Mouse (Mus musculus) MEL (cell line): ENCODE data around the gene Rab38. TPM values are rescaled to one million over a fixed set of nuclear protein-coding genes. Genes with fewer than 3 reads are reported as not detected.

Experiments used
- DNase-seq: peaks from one replicate; pipeline ENCODE4 v3.0.0; 2011; ENCODE audit warnings: low read depth, low spot score
- H3K27ac ChIP-seq: 2 replicates; pipeline ENCODE4 v1.5.1; 2012; ENCODE audit warnings: low read depth, mild to moderate bottlenecking, control low read depth, low read length, moderate library complexity; ENCODE audit not compliant: control insufficient read depth
- H3K27me3 ChIP-seq, 2 experiments: fragments of 150-350 bp in 1 of 2; sonication (generic) in 1 of 2; 2 replicates each; pipeline ENCODE4 v1.6.1; 2012; ENCODE audit warnings: low read length in 2 of 2, mild to moderate bottlenecking in 2 of 2, improper control_type of control experiment in 1 of 2, moderate library complexity in 1 of 2; ENCODE audit not compliant: insufficient read depth in 2 of 2, control insufficient read depth in 1 of 2
- H3K36me3 ChIP-seq, 2 experiments: 2 replicates each; pipeline ENCODE4 v1.6.1; 2012 to 2014; ENCODE audit warnings: low read length in 2 of 2, improper control_type of control experiment in 1 of 2, inconsistent platforms in 1 of 2, mild to moderate bottlenecking in 1 of 2; ENCODE audit not compliant: insufficient read depth in 2 of 2, control insufficient read depth in 1 of 2
- H3K4me1 ChIP-seq, 2 experiments: fragments of 150-350 bp in 1 of 2; sonication (generic) in 1 of 2; 2 replicates each; pipeline ENCODE4 v1.6.1; 2012; ENCODE audit warnings: low read length in 2 of 2, improper control_type of control experiment in 1 of 2, mild to moderate bottlenecking in 1 of 2; ENCODE audit not compliant: insufficient read depth in 2 of 2, control insufficient read depth in 1 of 2
- H3K4me3 ChIP-seq, 2 experiments: fragments of 150-350 bp in 1 of 2; sonication (generic) in 1 of 2; 2 replicates each; pipeline ENCODE4 v1.5.1; 2012; ENCODE audit warnings: low read depth in 2 of 2, low read length in 2 of 2, mild to moderate bottlenecking in 2 of 2, moderate library complexity in 2 of 2, control low read depth in 1 of 2, improper control_type of control experiment in 1 of 2; ENCODE audit not compliant: control insufficient read depth in 1 of 2, insufficient read depth in 1 of 2
- H3K79me2 ChIP-seq: 2 replicates; pipeline ENCODE4 v1.6.1; 2012; ENCODE audit warnings: mild to moderate bottlenecking, low read length, moderate library complexity; ENCODE audit not compliant: control insufficient read depth, poor library complexity, insufficient read depth
- H3K9ac ChIP-seq: 2 replicates; pipeline ENCODE4 v1.6.1; 2012; ENCODE audit warnings: low read depth, mild to moderate bottlenecking, control low read depth, low read length, moderate library complexity; ENCODE audit not compliant: control insufficient read depth, poor library complexity, severe bottlenecking
- H3K9me3 ChIP-seq: fragments of 150-350 bp; sonication (generic); replicated peaks from 2 replicates; pipeline ENCODE4 v1.6.1; 2012; ENCODE audit warnings: mild to moderate bottlenecking, low read length, improper control_type of control experiment, moderate library complexity; ENCODE audit not compliant: insufficient read depth
- BHLHE40 ChIP-seq: IDR thresholded peaks from 2 replicates; pipeline ENCODE4 v1.6.1; 2012; ENCODE audit warnings: low read depth, mild to moderate bottlenecking, inconsistent platforms, low read length, improper control_type of control experiment, borderline replicate concordance
- E2F4 ChIP-seq: IDR thresholded peaks from 2 replicates; pipeline ENCODE4 v1.6.1; 2011; ENCODE audit warnings: low read depth, low read length, improper control_type of control experiment, borderline replicate concordance
- ETS1 ChIP-seq: IDR thresholded peaks from 2 replicates; pipeline ENCODE4 v1.6.1; 2012; ENCODE audit warnings: low read depth, mild to moderate bottlenecking, inconsistent platforms, low read length, improper control_type of control experiment, moderate library complexity
- GABPA ChIP-seq: IDR thresholded peaks from 2 replicates; pipeline ENCODE4 v1.6.1; 2012; ENCODE audit warnings: low read depth, mild to moderate bottlenecking, inconsistent platforms, low read length, improper control_type of control experiment, moderate library complexity
- GATA1 ChIP-seq: IDR thresholded peaks from 2 replicates; pipeline ENCODE4 v1.6.1; 2011; ENCODE audit warnings: low read depth, low read length, improper control_type of control experiment
- MXI1 ChIP-seq: IDR thresholded peaks from 2 replicates; pipeline ENCODE4 v1.6.1; 2011; ENCODE audit warnings: mild to moderate bottlenecking, low read depth, low read length, improper control_type of control experiment
- MYB ChIP-seq: IDR thresholded peaks from 2 replicates; pipeline ENCODE4 v1.6.1; 2011; ENCODE audit warnings: mild to moderate bottlenecking, low read depth, low read length, improper control_type of control experiment
- MYC ChIP-seq: IDR thresholded peaks from 2 replicates; pipeline ENCODE4 v1.6.1; 2011; ENCODE audit warnings: low read depth, mild to moderate bottlenecking, low read length, improper control_type of control experiment, moderate library complexity
- NELFE ChIP-seq: IDR thresholded peaks from 2 replicates; pipeline ENCODE4 v1.6.1; 2011; ENCODE audit warnings: low read depth, low read length, improper control_type of control experiment
- NRF1 ChIP-seq: IDR thresholded peaks from 2 replicates; pipeline ENCODE4 v1.6.1; 2014; ENCODE audit warnings: low read depth, mild to moderate bottlenecking, inconsistent platforms, low read length, improper control_type of control experiment, moderate library complexity; ENCODE audit not compliant: poor library complexity, insufficient read depth, severe bottlenecking
- POLR2A ChIP-seq, 2 experiments: IDR thresholded peaks; 2 replicates each; pipeline ENCODE4 v1.6.1; 2011 to 2012; ENCODE audit warnings: low read length in 2 of 2, mild to moderate bottlenecking in 2 of 2, control low read depth in 1 of 2, improper control_type of control experiment in 1 of 2, low read depth in 1 of 2, moderate library complexity in 1 of 2; ENCODE audit not compliant: control insufficient read depth in 1 of 2, insufficient read depth in 1 of 2, poor library complexity in 1 of 2
- RCOR1 ChIP-seq: IDR thresholded peaks from 2 replicates; pipeline ENCODE4 v1.6.1; 2012; ENCODE audit warnings: low read depth, mild to moderate bottlenecking, inconsistent platforms, low read length, improper control_type of control experiment
- SIN3A ChIP-seq: IDR thresholded peaks from 2 replicates; pipeline ENCODE4 v1.6.1; 2012; ENCODE audit warnings: low read length, improper control_type of control experiment, inconsistent platforms
- SMC3 ChIP-seq: IDR thresholded peaks from 2 replicates; pipeline ENCODE4 v1.6.1; 2011; ENCODE audit warnings: low read depth, low read length, improper control_type of control experiment
- UBTF ChIP-seq: IDR thresholded peaks from 2 replicates; pipeline ENCODE4 v1.6.1; 2012; ENCODE audit warnings: low read depth, mild to moderate bottlenecking, inconsistent platforms, low read length, improper control_type of control experiment, moderate library complexity, borderline replicate concordance; ENCODE audit not compliant: insufficient read depth
- USF2 ChIP-seq, 2 experiments: IDR thresholded peaks; 2 replicates each; pipeline ENCODE4 v1.6.1; 2011 to 2012; ENCODE audit warnings: improper control_type of control experiment in 2 of 2, low read length in 2 of 2, borderline replicate concordance in 1 of 2, inconsistent platforms in 1 of 2, low read depth in 1 of 2, mild to moderate bottlenecking in 1 of 2; ENCODE audit not compliant: insufficient read depth in 1 of 2
- ZMIZ1 ChIP-seq: IDR thresholded peaks from 2 replicates; pipeline ENCODE4 v1.6.1; 2012; ENCODE audit warnings: low read depth, mild to moderate bottlenecking, inconsistent platforms, low read length, improper control_type of control experiment, moderate library complexity
- ZNF384 ChIP-seq: IDR thresholded peaks from 2 replicates; pipeline ENCODE4 v1.6.1; 2012; ENCODE audit warnings: low read depth, mild to moderate bottlenecking, inconsistent platforms, low read length, improper control_type of control experiment
- polyA plus RNA-seq, 2 experiments: library from polyadenylated mRNA; stranded (reverse) in 1 of 2; unstranded in 1 of 2; fragments of >175 nt in 1 of 2; fragments of >200 nt in 1 of 2; gene quantifications; 2 replicates each; pipeline versions ENCODE4 v1.2.1 to v1.2.4; 2012; ENCODE audit warnings: low replicate concordance in 2 of 2, low read depth in 1 of 2; ENCODE audit not compliant: insufficient read length in 2 of 2, insufficient read depth in 1 of 2, missing spikeins in 1 of 2
- total RNA-seq: library from RNA; depleted of rRNA; stranded (reverse); fragments of 300-350 nt; gene quantifications from 2 replicates; pipeline ENCODE4 v1.2.3, GENCODE M21; 2012

Gene Rab38
- total and polyA plus RNA-seq, 3 experiments = 11.2 to 19.9 TPM; not detected in 1

DNA sequence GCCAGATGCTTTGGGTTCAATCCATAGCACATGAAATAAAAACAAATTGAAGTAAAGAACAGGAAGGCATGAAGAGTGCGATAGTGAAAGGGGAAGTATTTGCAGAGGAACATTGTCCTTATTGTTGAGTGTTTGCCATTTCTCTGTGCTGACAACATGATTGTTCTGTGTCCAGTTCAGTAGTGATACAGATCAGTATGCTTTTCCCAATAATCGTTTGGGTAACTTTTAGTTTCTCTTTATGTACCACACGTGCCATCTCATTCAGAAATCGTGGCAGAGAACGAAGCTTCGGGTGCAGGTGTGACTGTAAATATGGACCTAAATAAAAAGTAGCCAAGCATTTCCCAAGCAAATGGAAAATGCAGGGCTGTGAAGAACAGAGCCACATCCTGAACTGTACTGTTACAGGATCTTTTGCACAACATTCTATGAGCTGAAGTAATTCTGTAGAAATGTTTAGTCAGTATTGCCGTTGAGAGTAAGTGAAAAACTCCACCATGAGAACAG, 52.1 kb downstream of the Rab38 start (continued):
- no peak for TF ChIP-seq E2F4
- TF ChIP-seq POLR2A (IDR thresholded peaks at IDR 0.05; ENCODE audit: control insufficient read depth in 1 of 2, insufficient read depth in 1 of 2, low read depth in 1 of 2, low read length in 2 of 2, poor library complexity in 1 of 2) = no peak
- no peak for TF ChIP-seq NRF1
- peak; percentile 74; the same call in 1 of the 2 replicates for TF ChIP-seq MXI1
- TF ChIP-seq MYB = 0 out of 2 replicates have a peak, but pooled peaks have one; percentile 19
- no peak for TF ChIP-seq USF2 (IDR thresholded peaks at IDR 0.05; ENCODE audit: borderline replicate concordance in 1 of 2, insufficient read depth in 1 of 2, low read depth in 1 of 2, low read length in 2 of 2)
- peak; percentile 82 for TF ChIP-seq GATA1
- peak; percentile 81 for TF ChIP-seq BHLHE40
- TF ChIP-seq ZMIZ1 = no peak
- TF ChIP-seq SMC3 = no peak
- no peak for TF ChIP-seq GABPA
- TF ChIP-seq NELFE = no peak
- TF ChIP-seq MYC = peak; percentile 83

DNA sequence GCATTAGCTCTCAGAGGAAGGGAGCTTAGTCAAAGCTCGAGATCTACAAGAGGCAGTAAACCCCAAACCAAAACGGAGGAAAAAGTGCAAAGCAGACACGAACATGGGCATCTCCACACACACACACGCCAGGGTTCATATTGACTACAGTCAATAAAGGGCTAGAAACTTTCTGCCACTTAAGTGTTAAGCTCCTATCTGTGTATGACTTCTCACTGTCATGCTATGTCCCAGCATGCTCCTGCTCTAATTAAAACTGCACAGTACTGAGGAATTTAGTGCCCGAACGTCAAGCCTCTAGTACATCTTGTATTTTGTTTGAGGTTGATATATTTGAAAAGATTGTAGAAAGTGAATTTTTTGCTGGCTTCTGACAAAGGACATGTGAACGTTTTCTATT, 52.6 kb downstream of the Rab38 start:
- Histone ChIP-seq H3K9ac (peak overlapping the region; percentile 67), H3K9me3 (no peaks in the 10 kb centered on the region), H3K27me3 (no peaks in the 10 kb centered on the region), H3K27ac (peak overlapping the region; percentile 91), H3K36me3 (peaks cover 0 to 5% of the 10 kb centered on the region in 2 experiments; a peak in 2 of 4 replicates), H3K4me1 (peaks cover 0 to 11% of the 10 kb centered on the region in 2 experiments; a peak in 2 of 4 replicates), H3K4me3 (peak overlapping the region; percentile 67 to 71), H3K79me2 (no peaks in the 10 kb centered on the region; the same call in 1 of the 2 replicates)
- TF ChIP-seq ETS1 (no peak), SIN3A (peak; percentile 5; the same call in 1 of the 2 replicates)
- peak; percentile 66 for DNase-seq

DNA sequence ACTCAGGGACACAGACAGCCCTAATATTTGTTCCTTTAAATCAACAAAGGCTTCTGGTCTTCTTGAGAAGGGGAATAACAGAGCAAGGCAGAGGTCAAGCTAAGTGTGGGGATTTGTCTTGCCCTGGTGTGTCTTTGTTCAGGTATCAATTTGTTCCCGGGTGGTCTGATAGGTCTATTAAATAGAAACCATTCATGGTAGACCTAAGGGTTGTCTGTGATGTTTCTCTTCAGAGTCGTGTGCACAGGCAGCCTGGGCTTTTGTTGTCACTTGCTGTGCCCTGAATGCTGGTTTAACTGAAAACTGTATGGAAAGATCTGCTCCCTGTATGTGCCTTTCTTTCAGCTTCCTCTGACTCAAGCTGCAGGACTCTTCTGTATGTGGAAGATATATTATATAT, 60.9 kb downstream of the Rab38 start:
- no peak overlapping the region for H3K9ac ChIP-seq
- H3K4me1 ChIP-seq = 0 out of 4 replicates have a peak, but pooled peaks cover 0 to 1% of the 10 kb centered on the region in 2 experiments
- H3K27me3 ChIP-seq = no peaks in the 10 kb centered on the region
- H3K9me3 ChIP-seq = no peaks in the 10 kb centered on the region
- no peak overlapping the region for H3K27ac ChIP-seq
- H3K4me3 ChIP-seq = no peak overlapping the region
- peaks cover 0 to 4% of the 10 kb centered on the region in 2 experiments; a peak in 2 of 4 replicates for H3K36me3 ChIP-seq
- no peak for TF ChIP-seq RCOR1
- TF ChIP-seq MXI1 = no peak
- TF ChIP-seq UBTF = no peak
- TF ChIP-seq ZNF384 = no peak
- H3K79me2 ChIP-seq = no peaks in the 10 kb centered on the region; the same call in 1 of the 2 replicates
- DNase-seq = no peak
